Mouse (Mus musculus) urinary bladder, postnatal 25 days (tissue): ENCODE results near the gene Tmem183a.

Experiments used
- DNase-seq: peaks from one replicate; pipeline ENCODE4 v3.0.0; 2022; ENCODE audit warnings: low spot score

Gene Tmem183a

DNA sequence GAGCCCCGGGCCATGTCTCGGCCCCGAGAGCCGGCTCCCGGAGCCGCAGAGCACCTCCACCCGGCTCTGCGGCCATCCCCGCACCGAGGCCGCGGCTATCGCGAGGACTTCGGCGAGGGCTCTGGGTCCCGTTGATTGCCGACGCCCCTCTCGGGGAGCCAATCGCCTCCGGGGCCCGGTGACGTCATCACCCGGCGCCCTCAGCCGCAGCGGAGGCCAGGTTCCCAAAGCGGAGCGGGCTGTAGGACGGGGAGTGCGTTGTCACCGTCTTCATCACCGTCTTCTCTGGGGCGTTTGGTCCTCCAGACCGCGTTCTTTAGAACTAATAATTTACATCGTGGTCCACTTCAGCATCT is at the start of gene Tmem183a:
TSS of gene Tmem183a (minus strand) at position 123 of the 356 bp plus-strand sequence.
- peak; percentile 97 for DNase-seq

DNA sequence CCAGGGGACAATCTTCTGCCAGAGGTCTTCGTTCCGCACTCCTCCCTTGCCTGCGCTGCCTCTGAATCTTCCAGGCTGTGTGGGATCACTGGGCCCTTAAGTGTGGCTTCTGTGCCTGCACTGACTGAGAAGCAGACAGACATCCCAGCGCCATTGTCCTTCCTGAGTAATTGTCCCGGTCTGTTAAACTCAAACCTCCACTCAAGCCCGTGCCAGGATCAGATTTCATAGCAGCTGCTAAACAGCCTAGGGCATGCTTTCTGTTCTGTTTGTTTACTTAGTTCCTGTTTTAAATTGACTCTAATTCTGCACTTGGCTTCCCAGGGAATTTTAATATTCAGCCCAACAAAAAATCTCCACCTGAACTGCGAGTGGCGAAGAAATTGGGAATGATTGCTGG is 46.3 kb upstream of the Tmem183a start:
- DNase-seq, result no peak

DNA sequence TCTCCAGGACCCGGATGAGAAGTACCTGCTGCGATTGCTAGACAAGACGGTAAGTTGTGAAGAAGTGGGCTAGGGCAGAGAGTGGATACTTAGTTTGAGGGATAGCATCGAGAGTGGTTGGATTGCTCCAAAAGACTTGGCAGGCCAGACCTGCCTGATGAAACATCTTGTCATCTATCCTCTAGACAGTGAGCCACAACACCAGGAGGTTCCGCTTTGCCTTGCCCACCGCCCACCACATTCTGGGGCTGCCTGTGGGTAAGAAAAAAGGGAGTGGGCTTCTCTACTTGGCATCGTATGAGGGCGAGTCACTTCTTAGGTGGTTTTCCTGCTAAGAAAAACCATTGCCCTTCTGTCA is 44.6 kb upstream of the Tmem183a start:
- no peak for DNase-seq

DNA sequence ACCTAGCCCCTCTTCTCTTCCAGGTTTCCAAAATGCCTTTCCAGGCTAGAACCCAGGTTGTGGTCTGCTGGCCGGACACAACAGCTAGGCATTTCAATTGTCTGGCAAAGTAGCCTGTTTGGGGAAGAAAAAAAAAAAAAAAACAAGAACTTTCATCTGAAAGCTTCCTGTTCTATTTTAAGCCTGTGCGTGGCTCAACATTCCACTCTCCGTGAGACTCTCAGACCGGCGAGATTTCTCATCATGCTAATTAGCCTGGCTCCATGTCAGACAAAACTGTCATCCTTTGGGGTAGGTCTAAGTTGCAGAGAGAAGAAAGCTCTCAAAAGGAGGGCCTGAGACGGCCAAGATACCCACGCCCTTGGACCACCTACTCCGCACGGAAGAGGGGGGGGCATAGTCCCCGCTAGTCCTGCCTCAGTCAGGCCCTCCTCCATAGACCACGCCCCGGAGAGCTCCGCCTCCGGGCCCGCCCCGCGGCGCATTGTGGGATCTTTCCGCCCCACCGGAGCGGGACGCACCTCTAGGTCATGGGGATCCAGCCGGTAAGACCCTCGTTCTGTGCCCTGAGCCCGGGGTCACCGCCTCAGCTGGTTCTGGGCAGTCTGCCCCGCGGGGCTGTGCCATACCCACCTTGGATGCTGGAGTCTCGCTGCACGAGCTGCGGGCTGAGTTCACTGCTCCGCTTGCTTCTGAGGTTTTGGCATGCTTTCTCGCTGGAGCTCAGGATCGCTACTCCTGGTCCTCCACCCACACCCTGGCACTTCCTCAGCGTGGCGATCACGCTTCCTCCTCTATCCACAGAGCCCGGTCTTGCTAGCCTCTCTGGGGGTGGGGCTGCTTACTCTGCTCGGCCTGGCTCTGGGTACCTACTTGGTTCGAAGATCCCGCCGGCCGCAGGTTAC is 44.0 kb upstream of the Tmem183a start, which contains the start of gene Cyb5r1:
TSS of gene Cyb5r1 (plus strand) at position 51 of the 905 bp plus-strand sequence.
- peak; percentile 74 for DNase-seq

DNA sequence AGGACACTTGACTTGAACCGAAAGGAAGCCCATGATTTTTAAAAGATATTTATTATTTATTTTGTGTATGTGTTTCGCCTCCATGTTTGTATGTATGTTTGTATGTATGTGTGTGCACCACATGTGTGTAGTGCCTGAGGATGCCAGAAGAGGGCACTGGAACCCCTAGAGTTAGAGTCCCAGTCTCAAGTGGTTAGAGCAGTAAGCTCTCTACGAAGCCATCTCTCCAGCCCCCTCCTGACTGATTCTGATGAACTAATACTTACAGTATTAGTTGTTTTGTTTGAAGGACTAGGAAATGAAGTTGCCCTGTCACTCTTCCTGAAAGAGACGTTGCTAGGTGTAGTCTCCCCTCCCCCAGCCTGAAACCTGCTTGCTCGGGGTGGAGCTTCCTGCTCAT is 38.0 kb upstream of the Tmem183a start:
- DNase-seq, result no peak

- no peak for DNase-seq
Measured at GRCm38 (mm10) chr1:134398210-134398609, 36.4 kb upstream of the Tmem183a start.

GRCm38 (mm10) chr1:134393827-134394226 is 32.0 kb upstream of the Tmem183a start:
- no peak for DNase-seq

DNA sequence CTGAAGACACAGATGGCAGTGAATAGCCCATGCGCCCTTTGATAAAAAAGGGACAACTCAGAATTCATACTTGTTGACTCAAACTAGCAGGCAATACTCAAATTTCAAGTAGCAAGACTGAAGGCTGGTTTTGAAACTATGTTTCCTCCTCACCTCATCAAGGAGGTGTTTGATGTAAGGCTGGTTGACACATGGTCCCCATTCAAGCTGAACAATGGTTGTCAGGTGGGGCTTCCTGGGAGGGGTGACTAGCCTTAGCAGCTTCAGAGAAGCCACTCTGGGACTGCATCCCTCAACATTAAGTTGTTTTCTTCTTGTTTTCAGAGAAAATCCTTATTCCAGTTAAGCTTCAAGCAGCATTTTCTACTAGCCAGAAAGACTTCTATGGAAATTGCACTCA is 23.9 kb upstream of the Tmem183a start, which contains the start of gene 4933406M09Rik:
TSS of gene 4933406M09Rik (plus strand) at position 275 of the 400 bp plus-strand sequence.
- no peak for DNase-seq

DNA sequence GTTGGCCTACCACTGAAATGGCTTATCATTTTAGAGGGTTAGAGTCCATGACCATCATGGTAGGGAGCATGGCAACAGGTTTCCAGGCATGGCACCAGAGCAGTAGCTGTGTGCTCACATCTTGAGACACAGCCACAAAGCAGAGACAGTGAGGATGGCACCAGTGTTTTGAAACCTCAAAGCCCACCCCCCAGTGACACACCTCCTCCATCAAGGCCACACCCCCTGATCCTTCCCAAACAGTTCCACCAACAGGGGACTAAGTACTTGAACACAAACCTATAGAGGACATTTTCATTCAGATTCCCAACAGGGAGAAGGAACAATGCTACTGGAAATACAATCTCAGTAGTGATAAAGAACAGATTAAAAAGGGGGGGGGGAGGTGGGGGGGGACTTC is 23.4 kb upstream of the Tmem183a start:
- no peak for DNase-seq

- no peak for DNase-seq
Measured at GRCm38 (mm10) chr1:134384581-134384980, 22.8 kb upstream of the Tmem183a start.

DNA sequence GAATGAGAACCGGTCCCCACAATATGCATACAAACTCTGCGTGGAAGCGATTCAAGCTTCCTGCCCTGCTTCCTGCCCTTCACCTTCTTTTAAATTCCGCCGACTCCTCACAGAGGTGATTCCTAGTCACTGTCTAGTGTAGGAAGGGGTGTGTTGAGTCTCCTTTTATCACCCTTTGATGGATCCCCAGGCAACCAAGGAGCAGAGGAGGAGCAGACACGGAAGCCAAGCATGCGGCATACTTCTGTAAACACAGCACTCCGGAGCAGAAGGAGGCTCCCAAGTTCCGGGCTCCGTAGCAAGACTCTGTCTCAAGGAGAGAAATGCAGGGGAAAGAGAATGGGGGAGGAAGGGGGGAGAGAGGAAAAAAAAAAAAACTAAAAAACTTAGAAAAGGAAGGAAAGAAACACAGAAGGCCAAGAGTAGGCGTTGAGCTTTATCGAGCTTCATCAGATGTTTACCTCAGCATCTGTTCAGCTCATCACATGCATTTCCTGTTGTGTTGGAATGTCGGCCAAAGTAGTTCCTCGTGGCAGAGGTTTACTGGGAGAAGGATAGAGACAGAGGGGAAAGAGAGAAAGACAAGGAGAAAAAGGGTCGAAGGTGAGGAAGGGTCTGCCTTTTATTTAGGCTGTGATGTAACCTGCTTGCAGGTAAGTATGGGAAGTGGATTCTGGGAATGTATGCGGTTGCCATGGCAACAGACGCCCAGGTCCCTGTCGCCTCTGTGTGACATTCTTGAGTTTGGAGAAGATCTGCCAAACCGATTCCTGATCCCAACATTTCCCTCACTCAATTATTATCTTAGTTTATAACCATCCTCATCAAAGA is 20.2 kb upstream of the Tmem183a start:
- DNase-seq, result no peak

GRCm38 (mm10) chr1:134381051-134381450 is 19.3 kb upstream of the Tmem183a start:
- DNase-seq, result no peak

DNA sequence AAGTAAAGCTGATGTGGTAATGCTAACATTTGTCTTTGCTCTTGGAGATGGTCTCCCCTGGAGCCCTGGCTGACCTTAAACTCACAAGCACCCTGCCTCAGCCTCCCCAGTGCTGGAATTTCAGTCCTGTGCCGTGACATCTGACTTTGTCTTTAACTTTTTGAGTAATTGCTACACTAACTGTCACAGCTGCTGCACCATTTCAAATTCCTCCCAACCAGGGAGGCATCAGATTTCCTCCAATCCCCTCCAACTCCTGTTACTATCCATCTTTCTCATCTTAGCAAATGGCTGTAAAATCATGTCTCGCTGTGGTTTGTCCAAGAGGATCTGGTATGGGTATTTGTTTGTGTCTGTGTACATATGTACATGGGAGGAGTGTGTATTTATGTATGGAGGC is 12.3 kb upstream of the Tmem183a start:
- DNase-seq, result no peak

- DNase-seq, result peak; percentile 72
Measured at GRCm38 (mm10) chr1:134368777-134369337, 7.1 kb upstream of the Tmem183a start.

DNA sequence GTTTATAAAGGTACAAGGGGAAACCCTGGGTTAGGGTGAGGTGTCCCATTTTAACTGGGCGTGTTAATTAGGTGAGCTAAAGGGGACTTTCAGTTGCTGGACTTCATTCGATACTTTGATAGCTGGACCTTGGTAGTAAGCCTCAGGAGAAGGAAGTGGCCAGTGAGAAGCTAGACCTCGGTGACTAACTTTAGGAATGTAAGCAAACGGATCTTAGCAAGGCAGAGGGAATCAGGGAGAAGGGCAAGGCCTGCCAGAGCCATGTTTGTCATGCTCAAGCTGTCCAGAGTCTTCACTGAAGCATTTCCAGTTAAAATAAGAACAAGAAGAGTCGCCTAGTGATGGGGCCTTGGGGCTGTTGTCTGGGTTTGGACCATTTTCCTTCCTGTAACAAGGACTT is 3.7 kb upstream of the Tmem183a start:
- no peak for DNase-seq

DNA sequence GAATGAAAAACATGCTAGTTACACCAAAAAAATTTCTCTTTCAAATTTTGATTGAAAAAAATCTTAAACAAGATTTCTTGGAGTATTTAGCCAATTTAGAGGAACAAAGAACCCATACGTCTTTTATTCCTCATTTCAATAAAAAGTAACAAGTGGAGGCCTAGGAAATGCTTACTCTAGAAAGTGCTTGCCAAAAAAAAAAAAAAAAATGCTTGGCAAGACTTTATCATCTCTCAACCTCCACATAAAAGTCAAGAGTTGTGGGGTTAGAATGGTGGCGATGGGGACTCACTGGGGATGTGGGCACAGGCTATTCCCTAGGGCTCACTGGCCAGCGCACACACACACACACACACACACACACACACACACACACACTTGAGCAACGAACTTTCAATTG is 1.4 kb upstream of the Tmem183a start:
- DNase-seq, result no peak

GRCm38 (mm10) chr1:134361195-134361856 is 453 bp downstream of the Tmem183a start:
- DNase-seq, result no peak

DNA sequence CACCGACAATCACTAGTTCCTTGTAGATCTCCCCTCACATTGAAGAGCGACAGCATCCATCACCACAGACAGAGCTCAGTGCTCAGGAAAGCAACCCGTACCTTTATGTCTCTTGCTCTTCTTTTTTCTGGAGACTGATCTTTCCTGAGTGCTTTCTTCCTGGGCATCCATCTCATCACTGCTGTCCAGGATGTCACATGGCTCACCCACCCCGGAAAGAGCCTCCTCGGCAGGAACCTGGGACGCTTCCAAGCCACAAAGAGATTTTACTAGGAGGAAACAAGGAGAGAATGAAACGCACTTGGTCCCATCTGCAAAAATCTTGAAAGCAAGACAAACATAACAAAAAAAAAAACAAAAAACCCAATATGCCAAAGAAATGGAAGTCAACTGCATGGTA is 1.1 kb downstream of the Tmem183a start:
- no peak for DNase-seq

DNA sequence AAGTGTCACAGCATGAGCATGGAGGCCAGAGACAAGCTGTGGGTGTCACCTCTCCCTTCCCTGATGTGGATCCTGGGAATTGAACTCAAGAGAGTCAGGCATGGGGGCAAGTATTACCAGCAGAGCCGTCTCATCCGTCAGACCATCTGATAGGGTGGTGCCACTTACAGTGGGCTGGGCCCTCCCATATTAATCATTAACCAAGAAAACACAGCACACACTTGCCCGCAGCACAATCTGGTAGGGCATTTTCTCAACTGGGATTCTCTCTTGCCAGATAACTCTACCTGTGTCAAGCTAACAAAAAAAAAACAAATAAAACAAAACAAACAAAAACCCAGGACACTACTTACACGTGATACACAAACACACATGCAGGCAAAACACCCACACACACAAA is 4.3 kb downstream of the Tmem183a start:
- no peak for DNase-seq

GRCm38 (mm10) chr1:134353326-134353725 is 8.5 kb downstream of the Tmem183a start:
- DNase-seq, result no peak

GRCm38 (mm10) chr1:134347791-134348190 is 14.0 kb downstream of the Tmem183a start:
- no peak for DNase-seq

GRCm38 (mm10) chr1:134345075-134345474 is 16.7 kb downstream of the Tmem183a start:
- DNase-seq, result no peak
